Mouse (Mus musculus): ENCODE measurements around the gene Ecsit. TPM values are rescaled to one million over a fixed set of nuclear protein-coding genes. Genes with fewer than 3 reads are reported as not detected.
A peak's percentile ranks its signal among the peaks of the same experiment; 100 is the strongest.

The Ecsit gene
- polyA plus RNA-seq, 1 experiment from 2014 or later = 47.7 TPM

DNA sequence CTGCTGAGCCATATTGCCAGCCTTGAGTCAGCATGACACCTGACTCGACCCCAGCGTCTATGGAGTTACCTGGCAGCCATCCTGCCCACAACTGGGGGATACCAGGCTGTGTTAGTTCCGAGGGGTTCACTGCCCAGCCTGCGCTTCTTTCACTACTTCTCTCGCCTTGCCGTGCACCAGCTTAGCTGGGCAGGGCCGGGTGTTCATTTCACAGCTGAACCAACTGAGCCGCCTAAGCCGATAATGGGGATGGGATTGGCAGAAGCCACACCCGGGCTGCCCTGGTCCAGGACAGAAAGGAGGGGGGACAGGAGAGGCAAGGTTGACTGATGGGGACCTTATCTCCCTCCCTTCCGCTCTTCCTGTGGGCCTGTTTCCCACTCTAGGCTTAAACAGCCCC, 35.9 kb downstream of the Ecsit start:
- peaks cover 4% of the 10 kb centered on the region; the same call in 1 of the 2 replicates for H3K27me3 ChIP-seq
- no peak for ATAC-seq
- WGBS = 45% methylated on average over 11 of the region's 11 CpGs
- H3K4me1 ChIP-seq = peaks cover 43% of the 10 kb centered on the region
- H3K9ac ChIP-seq = peak overlapping the region; percentile 99
- peak overlapping the region; percentile 94 for H3K27ac ChIP-seq
- no peaks in the 10 kb centered on the region for H3K9me3 ChIP-seq (replicated peaks)
- H3K4me2 ChIP-seq = peak overlapping the region; percentile 67
- peak overlapping the region; percentile 96 for H3K4me3 ChIP-seq
- H3K36me3 ChIP-seq (ENCODE audit: poor library complexity, severe bottlenecking) = peaks cover 9% of the 10 kb centered on the region; the same call in 1 of the 2 replicates

DNA sequence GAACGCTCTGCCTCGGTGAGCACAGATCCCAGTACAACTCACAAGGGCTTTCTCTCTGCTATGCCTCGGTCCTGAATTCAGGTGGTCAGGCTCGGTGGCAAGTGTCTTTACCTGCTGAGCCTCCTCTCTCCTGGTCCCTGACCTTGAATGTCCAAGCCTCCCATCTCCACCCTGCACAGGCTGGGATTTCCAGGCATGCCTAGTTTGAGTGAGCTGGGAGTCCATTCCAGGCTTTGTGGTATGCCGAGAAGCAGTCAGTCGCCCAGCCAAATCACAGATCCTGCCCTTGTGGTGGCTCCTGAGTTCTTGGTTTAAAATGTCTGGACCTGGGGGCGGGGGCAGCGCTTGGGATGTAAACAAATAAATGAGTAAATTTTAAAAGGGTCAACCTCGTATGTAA, 37.9 kb downstream of the Ecsit start:
- no peaks in the 10 kb centered on the region for H3K9me3 ChIP-seq (replicated peaks)
- H3K27me3 ChIP-seq = no peaks in the 10 kb centered on the region
- WGBS = 62% methylated on average over 9 of the region's 9 CpGs
- peaks cover 45% of the 10 kb centered on the region for H3K4me1 ChIP-seq
- no peak overlapping the region for H3K27ac ChIP-seq
- 0 out of 2 replicates have a peak overlapping the region, but pooled peaks have one; percentile 26 for H3K9ac ChIP-seq
- no peak overlapping the region for H3K4me3 ChIP-seq
- H3K4me2 ChIP-seq = peak overlapping the region; percentile 30
- no peak for ATAC-seq
- peaks cover 11% of the 10 kb centered on the region; the same call in 1 of the 2 replicates for H3K36me3 ChIP-seq (ENCODE audit: poor library complexity, severe bottlenecking)

DNA sequence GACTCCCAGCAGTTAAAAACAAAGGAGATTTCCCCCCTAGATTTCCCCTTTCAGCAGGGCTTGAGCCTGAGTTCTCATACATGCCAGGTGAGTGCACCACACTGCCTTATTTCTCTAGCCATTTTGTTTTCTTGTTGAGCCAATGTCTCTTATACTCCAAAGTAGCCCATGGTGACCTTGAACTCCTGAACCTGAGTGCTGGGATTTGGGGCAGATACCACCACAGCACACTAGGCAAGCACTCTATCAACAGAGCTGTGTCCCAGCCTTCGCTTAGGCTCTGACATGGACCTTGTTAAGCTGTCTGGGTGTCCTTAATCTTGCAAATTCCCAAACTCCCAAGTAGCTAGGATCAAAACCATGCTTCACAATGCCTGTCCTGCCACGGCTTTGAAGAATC, 43.4 kb downstream of the Ecsit start:
- Histone ChIP-seq H3K36me3 (ENCODE audit: poor library complexity, severe bottlenecking) (peaks cover 11% of the 10 kb centered on the region; the same call in 1 of the 2 replicates), H3K4me2 (no peak overlapping the region), H3K9ac (no peak overlapping the region), H3K4me1 (0 out of 2 replicates have a peak, but pooled peaks cover 7% of the 10 kb centered on the region), H3K9me3 (replicated peaks) (no peaks in the 10 kb centered on the region), H3K27me3 (no peaks in the 10 kb centered on the region), H3K4me3 (no peak overlapping the region), H3K27ac (no peak overlapping the region)
- ATAC-seq = no peak
- WGBS = 72% methylated on average over 2 of the region's 2 CpGs

DNA sequence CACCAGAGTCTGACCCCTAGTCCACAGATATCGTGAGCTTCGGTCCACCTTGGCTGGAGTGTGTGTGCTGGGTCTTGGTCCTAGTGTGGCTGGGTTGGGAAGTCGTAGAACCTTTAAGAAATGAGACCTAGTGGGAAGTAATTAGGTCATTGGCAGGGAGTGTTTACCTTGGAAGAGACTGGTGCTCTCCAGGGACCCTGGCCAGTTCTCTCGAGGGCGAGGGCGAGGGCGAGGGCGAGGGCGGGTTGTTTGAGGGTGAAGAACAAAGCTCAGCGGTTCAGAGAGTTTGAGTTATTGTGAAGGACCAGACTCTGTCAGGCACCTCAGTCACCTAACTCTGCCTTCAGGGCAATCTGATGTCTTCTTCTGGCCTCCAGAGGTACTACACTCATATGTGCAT, 47.4 kb downstream of the Ecsit start:
- peaks cover 39% of the 10 kb centered on the region for H3K36me3 ChIP-seq (ENCODE audit: poor library complexity, severe bottlenecking)
- H3K9me3 ChIP-seq (replicated peaks) = no peaks in the 10 kb centered on the region
- no peak overlapping the region for H3K9ac ChIP-seq
- WGBS = 94% methylated on average over 10 of the region's 10 CpGs
- no peak overlapping the region for H3K27ac ChIP-seq
- ATAC-seq = no peak
- H3K27me3 ChIP-seq = no peaks in the 10 kb centered on the region
- no peak overlapping the region for H3K4me2 ChIP-seq
- peaks cover 25% of the 10 kb centered on the region for H3K4me1 ChIP-seq
- no peak overlapping the region for H3K4me3 ChIP-seq

DNA sequence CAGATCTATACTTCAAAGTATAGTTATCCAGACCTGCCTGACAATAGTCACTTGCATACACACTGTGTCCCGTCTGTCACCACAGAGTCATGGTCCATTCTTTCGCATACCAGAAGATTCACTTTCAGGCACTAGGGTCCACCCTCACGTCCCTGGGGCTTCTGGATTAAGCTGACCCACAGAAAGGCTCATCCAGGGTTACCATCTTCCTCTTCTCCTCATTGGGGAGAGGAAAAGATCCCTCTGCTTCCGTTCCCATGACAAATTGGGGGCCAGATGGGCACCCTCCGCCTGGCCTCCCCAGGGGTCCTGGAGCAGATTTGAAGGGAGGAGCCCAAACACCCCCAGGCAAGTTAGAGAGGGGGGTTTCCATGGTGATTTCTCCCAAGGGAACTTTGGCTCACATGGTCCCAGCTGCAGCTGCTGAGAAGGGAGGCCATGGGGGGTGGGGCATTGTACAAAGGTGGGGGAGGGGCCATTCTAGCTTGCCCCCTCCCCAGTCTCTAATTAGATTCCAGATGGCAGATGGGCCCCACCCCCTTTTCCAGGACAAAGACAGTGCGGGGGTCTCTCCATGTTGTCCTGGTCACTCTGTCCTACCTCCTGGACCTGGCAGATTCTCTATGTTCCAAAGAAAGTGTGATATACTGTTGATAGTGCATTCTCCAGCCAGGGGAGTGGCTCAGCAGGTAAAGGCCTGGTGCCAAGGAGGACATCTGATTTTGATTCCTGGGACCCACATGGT, 49.8 kb downstream of the Ecsit start:
- Histone ChIP-seq H3K4me2 (no peak overlapping the region), H3K27ac (peak overlapping the region; percentile 54), H3K4me3 (no peak overlapping the region), H3K9me3 (replicated peaks) (no peaks in the 10 kb centered on the region), H3K27me3 (no peaks in the 10 kb centered on the region), H3K4me1 (peaks cover 21% of the 10 kb centered on the region), H3K9ac (no peak overlapping the region), H3K36me3 (ENCODE audit: poor library complexity, severe bottlenecking) (peaks cover 62% of the 10 kb centered on the region)
- peak; percentile 54 for ATAC-seq
- WGBS = 35% methylated on average over 6 of the region's 6 CpGs

DNA sequence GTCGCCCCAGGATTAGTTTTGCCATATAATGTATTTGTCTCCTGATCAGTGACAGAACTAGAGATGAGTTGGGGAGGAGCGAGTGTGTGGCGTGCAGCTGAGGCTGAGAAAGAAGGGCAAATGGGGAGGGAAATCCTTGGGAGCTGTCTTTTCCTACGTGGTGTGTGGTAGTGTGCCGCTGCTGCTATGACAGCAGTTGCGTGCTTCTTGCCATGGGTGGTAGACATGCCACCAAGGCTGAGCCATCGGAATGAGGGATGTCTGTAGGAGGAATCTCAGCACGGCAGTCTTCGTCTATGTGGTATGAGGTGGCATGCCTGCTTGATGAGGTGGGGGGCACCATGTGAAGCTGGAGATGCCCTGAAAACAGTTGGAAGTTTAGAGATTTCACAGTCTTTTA, 54.9 kb downstream of the Ecsit start:
- Histone ChIP-seq H3K36me3 (ENCODE audit: poor library complexity, severe bottlenecking) (peaks cover 96% of the 10 kb centered on the region), H3K27ac (no peak overlapping the region), H3K4me2 (no peak overlapping the region), H3K9ac (no peak overlapping the region), H3K27me3 (no peaks in the 10 kb centered on the region), H3K4me1 (peaks cover 25% of the 10 kb centered on the region), H3K4me3 (no peak overlapping the region), H3K9me3 (replicated peaks) (no peaks in the 10 kb centered on the region)
- ATAC-seq = no peak
- WGBS = 94% methylated on average over 9 of the region's 9 CpGs

DNA sequence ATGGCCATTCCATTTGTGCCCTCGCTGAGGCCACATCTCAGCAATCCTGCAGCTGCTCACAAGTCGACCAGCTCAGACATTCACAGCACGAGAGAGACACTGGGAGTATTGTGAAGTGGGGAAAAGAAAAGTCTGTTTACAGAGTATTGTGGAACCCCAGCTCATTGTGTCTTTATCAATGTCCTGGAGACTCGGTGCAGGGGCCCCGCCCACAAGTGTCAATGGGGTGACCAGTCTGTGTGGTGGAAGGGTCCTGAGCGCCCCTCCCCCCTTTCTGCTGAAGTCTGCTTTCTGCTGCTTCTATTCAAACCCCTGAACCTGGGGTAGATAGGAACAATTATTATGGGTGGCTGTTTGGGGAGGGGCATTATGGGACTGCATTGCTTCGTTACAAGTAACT, 56.8 kb downstream of the Ecsit start:
- peaks cover 17% of the 10 kb centered on the region for H3K4me1 ChIP-seq
- no peak overlapping the region for H3K9ac ChIP-seq
- peaks cover 96% of the 10 kb centered on the region for H3K36me3 ChIP-seq (ENCODE audit: poor library complexity, severe bottlenecking)
- H3K4me3 ChIP-seq = no peak overlapping the region
- no peaks in the 10 kb centered on the region for H3K9me3 ChIP-seq (replicated peaks)
- no peak for ATAC-seq
- H3K4me2 ChIP-seq = no peak overlapping the region
- no peak overlapping the region for H3K27ac ChIP-seq
- WGBS = 18% methylated on average over 7 of the region's 7 CpGs
- H3K27me3 ChIP-seq = no peaks in the 10 kb centered on the region

DNA sequence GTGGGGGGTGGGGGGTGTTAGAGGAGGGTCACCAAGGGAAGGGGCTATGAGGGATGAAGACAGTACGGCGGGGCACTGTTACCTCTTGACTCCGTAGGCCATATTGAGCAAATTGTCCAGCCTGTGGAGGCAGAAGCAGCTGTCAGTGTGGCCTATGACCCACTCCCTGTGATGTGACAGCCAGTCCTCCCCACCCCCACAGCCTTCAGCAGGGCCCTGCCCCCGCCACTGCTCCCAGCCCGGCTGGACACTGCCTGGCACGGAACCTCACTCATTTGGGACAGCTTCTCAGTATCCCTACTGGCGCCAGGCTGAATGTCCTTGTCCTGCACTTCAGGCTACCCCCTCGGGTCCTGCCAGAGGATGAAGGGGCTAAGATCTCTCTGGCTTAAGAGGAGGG, 60.6 kb downstream of the Ecsit start:
- no peak overlapping the region for H3K4me3 ChIP-seq
- no peak overlapping the region for H3K4me2 ChIP-seq
- no peaks in the 10 kb centered on the region for H3K27me3 ChIP-seq
- no peaks in the 10 kb centered on the region for H3K9me3 ChIP-seq (replicated peaks)
- 63% methylated on average over 8 of the region's 8 CpGs for WGBS
- peaks cover 80% of the 10 kb centered on the region for H3K36me3 ChIP-seq (ENCODE audit: poor library complexity, severe bottlenecking)
- no peak overlapping the region for H3K27ac ChIP-seq
- no peak overlapping the region for H3K9ac ChIP-seq
- H3K4me1 ChIP-seq = peaks cover 17% of the 10 kb centered on the region
- ATAC-seq = no peak

Small RNAs within 50 kb of the gene (microRNA-seq; reads per million reads assigned to microRNA genes)
- gene Mir7084 = not detected

Other genes with a start within 250 kb of the Ecsit start
- 0.21 TPM in 1 of 2 replicates, not detected in the other for gene Angptl8, start 249.9 kb downstream of the Ecsit start, polyA plus RNA-seq (2015; fragmentation: Nextera tagmentation; extraction: Ambion mirVana)
- gene Dock6, start 232.8 kb downstream of the Ecsit start, polyA plus RNA-seq (2015; fragmentation: Nextera tagmentation; extraction: Ambion mirVana) = 12.5 and 13.9 TPM in 2 replicates
- gene Rab3d, start 167.2 kb downstream of the Ecsit start, polyA plus RNA-seq (2015; fragmentation: Nextera tagmentation; extraction: Ambion mirVana) = 18.3 and 21.0 TPM in 2 replicates
- gene Ccdc159, start 158.0 kb downstream of the Ecsit start, polyA plus RNA-seq (2015; fragmentation: Nextera tagmentation; extraction: Ambion mirVana) = 5.0 and 6.6 TPM in 2 replicates
- gene Tmem205, start 157.9 kb downstream of the Ecsit start, polyA plus RNA-seq (2015; fragmentation: Nextera tagmentation; extraction: Ambion mirVana) = 42.2 and 42.3 TPM in 2 replicates
- 37.8 and 44.1 TPM in 2 replicates for gene Plppr2, start 148.4 kb downstream of the Ecsit start, polyA plus RNA-seq (2015; fragmentation: Nextera tagmentation; extraction: Ambion mirVana)
- gene Swsap1, start 129.7 kb downstream of the Ecsit start, polyA plus RNA-seq (2015; fragmentation: Nextera tagmentation; extraction: Ambion mirVana) = 8.6 and 12.1 TPM in 2 replicates
- 0.99 and 1.9 TPM in 2 replicates for gene Epor, start 121.9 kb downstream of the Ecsit start, polyA plus RNA-seq (2015; fragmentation: Nextera tagmentation; extraction: Ambion mirVana)
- gene Rgl3, start 96.0 kb downstream of the Ecsit start, polyA plus RNA-seq (2015; fragmentation: Nextera tagmentation; extraction: Ambion mirVana) = 1.1 and 1.2 TPM in 2 replicates
- 4.0 and 4.6 TPM in 2 replicates for gene Ccdc151, start 82.8 kb downstream of the Ecsit start, polyA plus RNA-seq (2015; fragmentation: Nextera tagmentation; extraction: Ambion mirVana)
- 84.2 and 89.6 TPM in 2 replicates for gene Prkcsh, start 82.6 kb downstream of the Ecsit start, polyA plus RNA-seq (2015; fragmentation: Nextera tagmentation; extraction: Ambion mirVana)
- gene Elavl3, start 33.4 kb downstream of the Ecsit start, polyA plus RNA-seq (2015; fragmentation: Nextera tagmentation; extraction: Ambion mirVana) = 63.7 and 66.4 TPM in 2 replicates
- not detected in 2 replicates for gene Gm49318, start 14.2 kb downstream of the Ecsit start, polyA plus RNA-seq (2015; fragmentation: Nextera tagmentation; extraction: Ambion mirVana)
- gene Zfp653, start 14.1 kb downstream of the Ecsit start, polyA plus RNA-seq (2015; fragmentation: Nextera tagmentation; extraction: Ambion mirVana) = 17.1 and 18.9 TPM in 2 replicates
- gene Cnn1, start 13.8 kb upstream of the Ecsit start, polyA plus RNA-seq (2015; fragmentation: Nextera tagmentation; extraction: Ambion mirVana) = 1.8 and 2.2 TPM in 2 replicates
- gene Elof1, start 31.7 kb upstream of the Ecsit start, polyA plus RNA-seq (2015; fragmentation: Nextera tagmentation; extraction: Ambion mirVana) = 206 and 210 TPM in 2 replicates
- 0.81 and 1.2 TPM in 2 replicates for gene Acp5, start 50.3 kb upstream of the Ecsit start, polyA plus RNA-seq (2015; fragmentation: Nextera tagmentation; extraction: Ambion mirVana)
- 79.3 and 87.5 TPM in 2 replicates for gene Pigyl, start 71.4 kb upstream of the Ecsit start, polyA plus RNA-seq (2015; fragmentation: Nextera tagmentation; extraction: Ambion mirVana)
- gene Zfp872, start 102.7 kb upstream of the Ecsit start, polyA plus RNA-seq (2015; fragmentation: Nextera tagmentation; extraction: Ambion mirVana) = 0.13 and 0.19 TPM in 2 replicates
- gene Zfp809, start 140.3 kb upstream of the Ecsit start, polyA plus RNA-seq (2015; fragmentation: Nextera tagmentation; extraction: Ambion mirVana) = 9.3 and 11.0 TPM in 2 replicates
- gene Zfp599, start 174.5 kb upstream of the Ecsit start, polyA plus RNA-seq (2015; fragmentation: Nextera tagmentation; extraction: Ambion mirVana) = 10.4 and 10.7 TPM in 2 replicates
- gene Zfp810, start 222.2 kb upstream of the Ecsit start, polyA plus RNA-seq (2015; fragmentation: Nextera tagmentation; extraction: Ambion mirVana) = 32.9 and 33.8 TPM in 2 replicates